Mouse (Mus musculus): ENCODE data around the gene G3bp1. TPM values are rescaled to one million over a fixed set of nuclear protein-coding genes. Genes with fewer than 3 reads are reported as not detected.

The G3bp1 gene
- polyA plus RNA-seq, 1 experiment from 2014 or later: 153 TPM

- WGBS: 65% methylated on average over 5 of the region's 5 CpGs
- no peak overlapping the region for H3K4me2 ChIP-seq (ENCODE audit: low read depth, low read length)
- no peaks in the 10 kb centered on the region for H3K4me1 ChIP-seq (ENCODE audit: control insufficient read depth, insufficient read depth, low read length)
- H3K4me3 ChIP-seq (ENCODE audit: low read length): no peak overlapping the region
- H3K27ac ChIP-seq (ENCODE audit: low read length): no peak overlapping the region
- H3K36me3 ChIP-seq (ENCODE audit: control insufficient read depth, insufficient read depth, low read length): no peaks in the 10 kb centered on the region
- H3K27me3 ChIP-seq (replicated peaks; ENCODE audit: control insufficient read depth, insufficient read depth, low read length): no peaks in the 10 kb centered on the region
- no peak for ATAC-seq
- no peak overlapping the region for H3K9ac ChIP-seq (ENCODE audit: low read depth, low read length)
- H3K9me3 ChIP-seq (ENCODE audit: control insufficient read depth, low read length): no peaks in the 10 kb centered on the region
These were observed 29.8 kb upstream of the G3bp1 start for GRCm38 (mm10) chr11:55439718-55440117.

- Histone ChIP-seq H3K9me3 (ENCODE audit: control insufficient read depth, low read length) (no peaks in the 10 kb centered on the region), H3K27me3 (replicated peaks; ENCODE audit: control insufficient read depth, insufficient read depth, low read length) (no peaks in the 10 kb centered on the region), H3K9ac (ENCODE audit: low read depth, low read length) (no peak overlapping the region), H3K27ac (ENCODE audit: low read length) (no peak overlapping the region), H3K4me2 (ENCODE audit: low read depth, low read length) (no peak overlapping the region), H3K4me1 (ENCODE audit: control insufficient read depth, insufficient read depth, low read length) (peaks cover 2% of the 10 kb centered on the region; the same call in 1 of the 2 replicates), H3K4me3 (ENCODE audit: low read length) (no peak overlapping the region), H3K36me3 (ENCODE audit: control insufficient read depth, insufficient read depth, low read length) (no peaks in the 10 kb centered on the region)
- WGBS: 0% methylated on average over 1 of the region's 1 CpGs
- peak; percentile 41; the same call in 1 of the 2 replicates for ATAC-seq
These were observed 24.7 kb upstream of the G3bp1 start for GRCm38 (mm10) chr11:55444772-55445171.

- peak; percentile 70 for ATAC-seq
- Histone ChIP-seq H3K4me2 (ENCODE audit: low read depth, low read length) (no peak overlapping the region), H3K27me3 (replicated peaks; ENCODE audit: control insufficient read depth, insufficient read depth, low read length) (no peaks in the 10 kb centered on the region), H3K36me3 (ENCODE audit: control insufficient read depth, insufficient read depth, low read length) (no peaks in the 10 kb centered on the region; the same call in 1 of the 2 replicates), H3K4me1 (ENCODE audit: control insufficient read depth, insufficient read depth, low read length) (peaks cover 2% of the 10 kb centered on the region; the same call in 1 of the 2 replicates), H3K4me3 (ENCODE audit: low read length) (no peak overlapping the region), H3K9ac (ENCODE audit: low read depth, low read length) (no peak overlapping the region), H3K27ac (ENCODE audit: low read length) (peak overlapping the region; percentile 16; the same call in 1 of the 2 replicates), H3K9me3 (ENCODE audit: control insufficient read depth, low read length) (no peaks in the 10 kb centered on the region)
- WGBS: 16% methylated on average over 4 of the region's 4 CpGs
These were observed 22.9 kb upstream of the G3bp1 start for GRCm38 (mm10) chr11:55446579-55446978.

GRCm38 (mm10) chr11:55449531-55449930 is 20.0 kb upstream of the G3bp1 start:
- Histone ChIP-seq H3K9ac (ENCODE audit: low read depth, low read length) (no peak overlapping the region), H3K27ac (ENCODE audit: low read length) (no peak overlapping the region), H3K4me1 (ENCODE audit: control insufficient read depth, insufficient read depth, low read length) (peaks cover 2% of the 10 kb centered on the region; the same call in 1 of the 2 replicates), H3K36me3 (ENCODE audit: control insufficient read depth, insufficient read depth, low read length) (no peaks in the 10 kb centered on the region; the same call in 1 of the 2 replicates), H3K4me2 (ENCODE audit: low read depth, low read length) (no peak overlapping the region), H3K9me3 (ENCODE audit: control insufficient read depth, low read length) (no peaks in the 10 kb centered on the region), H3K4me3 (ENCODE audit: low read length) (no peak overlapping the region), H3K27me3 (replicated peaks; ENCODE audit: control insufficient read depth, insufficient read depth, low read length) (no peaks in the 10 kb centered on the region)
- ATAC-seq: no peak
- 75% methylated on average over 7 of the region's 7 CpGs for WGBS

GRCm38 (mm10) chr11:55450311-55450710 is 19.2 kb upstream of the G3bp1 start:
- Histone ChIP-seq H3K4me1 (ENCODE audit: control insufficient read depth, insufficient read depth, low read length) (peaks cover 4% of the 10 kb centered on the region; the same call in 1 of the 2 replicates), H3K36me3 (ENCODE audit: control insufficient read depth, insufficient read depth, low read length) (no peaks in the 10 kb centered on the region; the same call in 1 of the 2 replicates), H3K4me3 (ENCODE audit: low read length) (no peak overlapping the region), H3K27me3 (replicated peaks; ENCODE audit: control insufficient read depth, insufficient read depth, low read length) (no peaks in the 10 kb centered on the region), H3K9me3 (ENCODE audit: control insufficient read depth, low read length) (no peaks in the 10 kb centered on the region), H3K9ac (ENCODE audit: low read depth, low read length) (no peak overlapping the region), H3K4me2 (ENCODE audit: low read depth, low read length) (no peak overlapping the region), H3K27ac (ENCODE audit: low read length) (no peak overlapping the region)
- 73% methylated on average over 4 of the region's 4 CpGs for WGBS
- ATAC-seq: no peak

GRCm38 (mm10) chr11:55453640-55454039 is 15.8 kb upstream of the G3bp1 start:
- no peak overlapping the region for H3K4me3 ChIP-seq (ENCODE audit: low read length)
- ATAC-seq: no peak
- 86% methylated on average over 4 of the region's 4 CpGs for WGBS

GRCm38 (mm10) chr11:55455166-55455565 is 14.3 kb upstream of the G3bp1 start:
- H3K9ac ChIP-seq (ENCODE audit: low read depth, low read length): no peak overlapping the region
- H3K27ac ChIP-seq (ENCODE audit: low read length): peak overlapping the region; percentile 67
- no peaks in the 10 kb centered on the region for H3K27me3 ChIP-seq (replicated peaks; ENCODE audit: control insufficient read depth, insufficient read depth, low read length)
- H3K4me2 ChIP-seq (ENCODE audit: low read depth, low read length): no peak overlapping the region
- no peaks in the 10 kb centered on the region for H3K9me3 ChIP-seq (ENCODE audit: control insufficient read depth, low read length)
- no peak overlapping the region for H3K4me3 ChIP-seq (ENCODE audit: low read length)
- peaks cover 18% of the 10 kb centered on the region for H3K4me1 ChIP-seq (ENCODE audit: control insufficient read depth, insufficient read depth, low read length)
- peak; percentile 80 for ATAC-seq
- H3K36me3 ChIP-seq (ENCODE audit: control insufficient read depth, insufficient read depth, low read length): no peaks in the 10 kb centered on the region; the same call in 1 of the 2 replicates
- WGBS: 41% methylated on average over 2 of the region's 2 CpGs

More at GRCm38 (mm10) chr11:55453640-55454039, 15.8 kb upstream of the G3bp1 start:
- Histone ChIP-seq H3K4me1 (ENCODE audit: control insufficient read depth, insufficient read depth, low read length) (peaks cover 7% of the 10 kb centered on the region; the same call in 1 of the 2 replicates), H3K4me2 (ENCODE audit: low read depth, low read length) (no peak overlapping the region), H3K27ac (ENCODE audit: low read length) (0 out of 2 replicates have a peak overlapping the region, but pooled peaks have one; percentile 25), H3K9ac (ENCODE audit: low read depth, low read length) (no peak overlapping the region), H3K9me3 (ENCODE audit: control insufficient read depth, low read length) (no peaks in the 10 kb centered on the region), H3K36me3 (ENCODE audit: control insufficient read depth, insufficient read depth, low read length) (no peaks in the 10 kb centered on the region; the same call in 1 of the 2 replicates), H3K27me3 (replicated peaks; ENCODE audit: control insufficient read depth, insufficient read depth, low read length) (no peaks in the 10 kb centered on the region)

- H3K27ac ChIP-seq (ENCODE audit: low read length): no peak overlapping the region
- 55% methylated on average over 4 of the region's 4 CpGs for WGBS
- H3K4me1 ChIP-seq (ENCODE audit: control insufficient read depth, insufficient read depth, low read length): peaks cover 18% of the 10 kb centered on the region
- H3K9me3 ChIP-seq (ENCODE audit: control insufficient read depth, low read length): no peaks in the 10 kb centered on the region
- no peaks in the 10 kb centered on the region for H3K36me3 ChIP-seq (ENCODE audit: control insufficient read depth, insufficient read depth, low read length)
- no peak overlapping the region for H3K4me3 ChIP-seq (ENCODE audit: low read length)
- H3K4me2 ChIP-seq (ENCODE audit: low read depth, low read length): no peak overlapping the region
- no peaks in the 10 kb centered on the region for H3K27me3 ChIP-seq (replicated peaks; ENCODE audit: control insufficient read depth, insufficient read depth, low read length)
- H3K9ac ChIP-seq (ENCODE audit: low read depth, low read length): no peak overlapping the region
- no peak for ATAC-seq
These were observed 11.0 kb upstream of the G3bp1 start for GRCm38 (mm10) chr11:55458501-55458900.

- Histone ChIP-seq H3K9me3 (ENCODE audit: control insufficient read depth, low read length) (no peaks in the 10 kb centered on the region), H3K4me3 (ENCODE audit: low read length) (peak overlapping the region; percentile 79), H3K4me2 (ENCODE audit: low read depth, low read length) (peak overlapping the region; percentile 84), H3K27me3 (replicated peaks; ENCODE audit: control insufficient read depth, insufficient read depth, low read length) (no peaks in the 10 kb centered on the region), H3K27ac (ENCODE audit: low read length) (peak overlapping the region; percentile 67), H3K4me1 (ENCODE audit: control insufficient read depth, insufficient read depth, low read length) (peaks cover 18% of the 10 kb centered on the region), H3K36me3 (ENCODE audit: control insufficient read depth, insufficient read depth, low read length) (no peaks in the 10 kb centered on the region), H3K9ac (ENCODE audit: low read depth, low read length) (peak overlapping the region; percentile 80)
- no peak for ATAC-seq
- 27% methylated on average over 3 of the region's 3 CpGs for WGBS
These were observed 9.5 kb upstream of the G3bp1 start for GRCm38 (mm10) chr11:55459850-55460558.

All from intestine, embryonic 16.5 days (tissue).